Mouse (Mus musculus) G1E (cell line): ENCODE results near the gene Fbxo44.

Source experiments
- CTCF ChIP-seq: IDR thresholded peaks from 2 replicates; pipeline ENCODE4 v1.5.1; 2012; ENCODE audit warnings: low read depth, low read length, inconsistent platforms, mixed read lengths
- GATA1 ChIP-seq: IDR thresholded peaks from 2 replicates; pipeline ENCODE4 v1.6.1; 2012; ENCODE audit warnings: borderline replicate concordance, low read length, inconsistent platforms, mixed read lengths
- GATA2 ChIP-seq: IDR thresholded peaks from 2 replicates; pipeline ENCODE4 v1.6.1; 2012; ENCODE audit warnings: low read depth, low read length, inconsistent platforms, borderline replicate concordance
- TAL1 ChIP-seq: conservative IDR thresholded peaks from 2 replicates; pipeline ENCODE4 v1.6.1; 2012; ENCODE audit warnings: low read depth, low read length, inconsistent platforms, mixed read lengths

DNA sequence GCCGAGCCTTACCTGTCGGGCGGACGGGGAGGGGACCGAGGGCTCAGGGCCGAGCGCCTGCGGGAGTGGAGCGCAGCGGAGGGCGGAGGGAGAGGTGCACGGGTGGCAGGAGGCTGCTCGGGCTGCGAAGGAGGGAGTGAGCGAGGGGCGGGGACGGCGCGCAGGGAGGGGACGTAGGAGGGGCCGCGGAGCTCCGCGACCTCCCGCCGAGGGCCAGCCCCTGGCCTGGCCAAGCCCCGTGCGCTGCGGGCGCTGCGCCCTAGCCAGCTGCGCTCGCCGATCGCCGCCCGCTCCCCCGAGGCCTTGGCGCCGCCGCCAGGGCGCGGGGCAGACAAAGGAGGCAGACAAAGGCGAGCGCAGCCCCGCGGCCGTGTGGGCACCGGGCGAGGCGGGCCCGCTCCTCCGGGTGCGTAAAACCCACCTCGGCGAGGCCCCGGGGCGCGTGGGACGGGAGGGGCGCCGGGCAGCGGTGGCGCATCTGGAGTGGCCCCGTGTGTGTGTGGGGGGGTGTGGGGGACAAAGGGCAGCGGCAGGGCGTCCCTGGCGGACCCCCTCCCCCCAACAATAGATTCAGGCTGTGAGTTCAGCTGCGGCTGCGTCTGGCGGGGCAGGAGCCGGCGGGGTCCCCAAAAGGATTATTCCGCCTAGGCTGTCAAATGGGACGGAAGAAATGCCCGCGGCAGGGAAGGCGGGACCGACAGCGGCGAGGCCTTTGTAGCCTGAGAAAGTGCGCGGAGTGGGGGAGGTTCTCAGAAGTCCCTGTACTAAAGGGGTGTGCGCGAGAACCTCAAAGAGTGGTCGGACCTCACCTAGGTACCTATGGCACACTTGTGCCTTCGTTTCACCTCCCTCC lies 29.5 kb downstream of the Fbxo44 start, which contains the start of gene Draxin:
- TF ChIP-seq CTCF (no peak), GATA1 (no peak), GATA2 (no peak), TAL1 (no peak)
